Comparison of ENCODE assay signal across 9 mouse cellular contexts in genomic region chr7:99962536-99963236, GRCm38 (mm10). TPM values are rescaled to one million over a fixed set of nuclear protein-coding genes. Genes with fewer than 3 reads are reported as not detected.
A peak's percentile ranks its signal among the peaks of the same experiment; 100 is the strongest.
DNase-seq lines count a peak whose midpoint lies in the region; ATAC-seq lines count a peak whose summit lies in the region.
"Had no signal": no experiment of that assay in that cellular context is flagged by ENCODE, and none has a peak within 500 bp of the region (broad histone marks: within the 10 kb centered on the region; RNA-seq: fewer than 3 reads in every experiment).

No protein-coding gene starts in this region.

- H3K9ac ChIP-seq in forebrain, embryonic 14.5 days (ENCODE audit: low read length): no peak overlapping the region
- no peak overlapping the region for H3K9ac ChIP-seq in forebrain, embryonic 12.5 days
- H3K9ac ChIP-seq in lung, embryonic 15.5 days: no peak overlapping the region
- H3K9ac ChIP-seq: neural tube, embryonic 12.5 days had no signal

- peak; percentile 23 for DNase-seq in forebrain, embryonic 14.5 days (ENCODE audit: low spot score)
- DNase-seq in lung, postnatal 4 days: no peak
- peak; percentile 22 for DNase-seq in limb, embryonic 10.5 days (ENCODE audit: low spot score)
- DNase-seq in skeletal muscle tissue, adult 2 months (ENCODE audit: low read depth, low spot score): peak; percentile 55
- DNase-seq in embryo, embryonic 9.5 days (ENCODE audit: extremely low spot score): no peak
- no peak for DNase-seq in midbrain, embryonic 10.5 days (ENCODE audit: low spot score)

- H3K4me2 ChIP-seq in forebrain, embryonic 14.5 days (ENCODE audit: low read length): no peak overlapping the region
- no peak overlapping the region for H3K4me2 ChIP-seq in forebrain, embryonic 12.5 days
- no peak overlapping the region for H3K4me2 ChIP-seq in lung, embryonic 15.5 days
- H3K4me2 ChIP-seq: neural tube, embryonic 12.5 days had no signal

- no peak for ATAC-seq in forebrain, embryonic 14.5 days
- ATAC-seq in forebrain, embryonic 12.5 days (ENCODE audit: low FRiP score): no peak
- no peak for ATAC-seq in lung, embryonic 15.5 days (ENCODE audit: borderline replicate concordance, extremely low read depth, low FRiP score, low TSS enrichment)

- 65% methylated on average over 8 of the region's 8 CpGs for WGBS in forebrain, embryonic 14.5 days
- WGBS in forebrain, embryonic 12.5 days: 68% methylated on average over 8 of the region's 8 CpGs
- 42% methylated on average over 8 of the region's 8 CpGs for WGBS in lung, embryonic 15.5 days
- 77% methylated on average over 8 of the region's 8 CpGs for WGBS in limb, embryonic 10.5 days
- WGBS in midbrain, embryonic 10.5 days: 84% methylated on average over 8 of the region's 8 CpGs

- no peak overlapping the region for H3K27ac ChIP-seq in forebrain, embryonic 14.5 days (ENCODE audit: low read depth, low read length)
- no peak overlapping the region for H3K27ac ChIP-seq in forebrain, embryonic 12.5 days
- H3K27ac ChIP-seq in lung, embryonic 15.5 days: peak overlapping the region; percentile 18; the same call in 1 of the 2 replicates
- H3K27ac ChIP-seq in limb, embryonic 10.5 days: no peak overlapping the region
- H3K27ac ChIP-seq in midbrain, embryonic 10.5 days (replicated peaks): no peak overlapping the region
- H3K27ac ChIP-seq: neural tube, embryonic 12.5 days had no signal

- peaks cover 22% of the 10 kb centered on the region for H3K4me1 ChIP-seq in forebrain, embryonic 14.5 days (ENCODE audit: control insufficient read depth, insufficient read depth, low read length)
- H3K4me1 ChIP-seq in forebrain, embryonic 12.5 days: peaks cover 38% of the 10 kb centered on the region
- peaks cover 41% of the 10 kb centered on the region for H3K4me1 ChIP-seq in lung, embryonic 15.5 days
- H3K4me1 ChIP-seq in limb, embryonic 10.5 days: peaks cover 25% of the 10 kb centered on the region
- H3K4me1 ChIP-seq in midbrain, embryonic 10.5 days: peaks cover 30% of the 10 kb centered on the region

- H3K36me3 ChIP-seq in forebrain, embryonic 14.5 days (ENCODE audit: control insufficient read depth, insufficient read depth, low read length): no peaks in the 10 kb centered on the region
- no peaks in the 10 kb centered on the region for H3K36me3 ChIP-seq in forebrain, embryonic 12.5 days (replicated peaks)
- no peaks in the 10 kb centered on the region for H3K36me3 ChIP-seq in lung, embryonic 15.5 days
- H3K36me3 ChIP-seq in limb, embryonic 10.5 days: no peaks in the 10 kb centered on the region
- H3K36me3 ChIP-seq in midbrain, embryonic 10.5 days: no peaks in the 10 kb centered on the region
- H3K36me3 ChIP-seq: neural tube, embryonic 12.5 days had no signal

- no peaks in the 10 kb centered on the region for H3K9me3 ChIP-seq in forebrain, embryonic 14.5 days (replicated peaks; ENCODE audit: control insufficient read depth, low read length)
- no peaks in the 10 kb centered on the region for H3K9me3 ChIP-seq in forebrain, embryonic 12.5 days
- no peaks in the 10 kb centered on the region for H3K9me3 ChIP-seq in lung, embryonic 15.5 days
- no peaks in the 10 kb centered on the region for H3K9me3 ChIP-seq in limb, embryonic 10.5 days (replicated peaks)
- H3K9me3 ChIP-seq in midbrain, embryonic 10.5 days (replicated peaks): no peaks in the 10 kb centered on the region
- H3K9me3 ChIP-seq: neural tube, embryonic 12.5 days had no signal

- no peak overlapping the region for H3K4me3 ChIP-seq in forebrain, embryonic 14.5 days (ENCODE audit: low read depth, low read length)
- H3K4me3 ChIP-seq in forebrain, embryonic 12.5 days (replicated peaks): no peak overlapping the region
- no peak overlapping the region for H3K4me3 ChIP-seq in lung, embryonic 15.5 days
- no peak overlapping the region for H3K4me3 ChIP-seq in limb, embryonic 10.5 days
- H3K4me3 ChIP-seq in midbrain, embryonic 10.5 days: no peak overlapping the region
- H3K4me3 ChIP-seq: neural tube, embryonic 12.5 days had no signal

- no peaks in the 10 kb centered on the region for H3K27me3 ChIP-seq in forebrain, embryonic 14.5 days (replicated peaks; ENCODE audit: control insufficient read depth, insufficient read depth, low read length)
- H3K27me3 ChIP-seq in forebrain, embryonic 12.5 days: no peaks in the 10 kb centered on the region
- H3K27me3 ChIP-seq in lung, embryonic 15.5 days: no peaks in the 10 kb centered on the region
- no peaks in the 10 kb centered on the region for H3K27me3 ChIP-seq in limb, embryonic 10.5 days (ENCODE audit: low read depth, poor library complexity, severe bottlenecking)
- no peaks in the 10 kb centered on the region for H3K27me3 ChIP-seq in midbrain, embryonic 10.5 days (ENCODE audit: low read depth, poor library complexity, severe bottlenecking)
- H3K27me3 ChIP-seq: neural tube, embryonic 12.5 days had no signal

RNA-seq across cellular contexts. Expression of gene Rnf169, which starts 17.6 kb away (rescaled TPM):
- polyA plus RNA-seq in forebrain, embryonic 14.5 days (2014; fragmentation: Nextera tagmentation; extraction: Ambion mirVana): 3.6 and 4.9 TPM in 2 replicates
- 6.0 and 7.1 TPM in 2 replicates for polyA plus RNA-seq in forebrain, embryonic 12.5 days (2016; fragmentation: Nextera tagmentation; extraction: Ambion mirVana)
- polyA plus RNA-seq in lung, embryonic 15.5 days (2015; fragmentation: Nextera tagmentation; extraction: Ambion mirVana): 5.6 and 5.9 TPM in 2 replicates
- polyA plus RNA-seq in limb, embryonic 10.5 days (2016; fragmentation: Nextera tagmentation; extraction: Ambion mirVana): 5.6 and 6.3 TPM in 2 replicates
- polyA plus RNA-seq in midbrain, embryonic 10.5 days (2016; fragmentation: Nextera tagmentation; extraction: Ambion mirVana): 4.0 and 4.5 TPM in 2 replicates

RNA-seq across cellular contexts. Expression of gene Chrdl2, which starts 43.3 kb away (rescaled TPM):
- not detected in 2 replicates for polyA plus RNA-seq in forebrain, embryonic 14.5 days (2014; fragmentation: Nextera tagmentation; extraction: Ambion mirVana)
- polyA plus RNA-seq in forebrain, embryonic 12.5 days (2016; fragmentation: Nextera tagmentation; extraction: Ambion mirVana): 0.13 and 0.20 TPM in 2 replicates
- not detected in 2 replicates for polyA plus RNA-seq in lung, embryonic 15.5 days (2015; fragmentation: Nextera tagmentation; extraction: Ambion mirVana)
- 0.14 and 0.19 TPM in 2 replicates for polyA plus RNA-seq in limb, embryonic 10.5 days (2016; fragmentation: Nextera tagmentation; extraction: Ambion mirVana)
- 0.14 and 0.16 TPM in 2 replicates for polyA plus RNA-seq in midbrain, embryonic 10.5 days (2016; fragmentation: Nextera tagmentation; extraction: Ambion mirVana)

Comparison
In these comparisons a context has a peak if more than half of its experiments do, and no peak if none do; other contexts are left out.
1. DNase-seq: peak in forebrain, embryonic 14.5 days (single experiment), limb, embryonic 10.5 days (single experiment) and skeletal muscle tissue, adult 2 months (single experiment); none in lung, postnatal 4 days (0 of 2), embryo, embryonic 9.5 days (single experiment) and midbrain, embryonic 10.5 days (single experiment).